Mouse (Mus musculus) 416B (cell line): ENCODE measurements around the gene BC030867.

ENCODE experiments used
- DNase-seq: peaks from one replicate; pipeline ENCODE4 v3.0.0; 2011; ENCODE audit warnings: low read depth

BC030867 gene

DNA sequence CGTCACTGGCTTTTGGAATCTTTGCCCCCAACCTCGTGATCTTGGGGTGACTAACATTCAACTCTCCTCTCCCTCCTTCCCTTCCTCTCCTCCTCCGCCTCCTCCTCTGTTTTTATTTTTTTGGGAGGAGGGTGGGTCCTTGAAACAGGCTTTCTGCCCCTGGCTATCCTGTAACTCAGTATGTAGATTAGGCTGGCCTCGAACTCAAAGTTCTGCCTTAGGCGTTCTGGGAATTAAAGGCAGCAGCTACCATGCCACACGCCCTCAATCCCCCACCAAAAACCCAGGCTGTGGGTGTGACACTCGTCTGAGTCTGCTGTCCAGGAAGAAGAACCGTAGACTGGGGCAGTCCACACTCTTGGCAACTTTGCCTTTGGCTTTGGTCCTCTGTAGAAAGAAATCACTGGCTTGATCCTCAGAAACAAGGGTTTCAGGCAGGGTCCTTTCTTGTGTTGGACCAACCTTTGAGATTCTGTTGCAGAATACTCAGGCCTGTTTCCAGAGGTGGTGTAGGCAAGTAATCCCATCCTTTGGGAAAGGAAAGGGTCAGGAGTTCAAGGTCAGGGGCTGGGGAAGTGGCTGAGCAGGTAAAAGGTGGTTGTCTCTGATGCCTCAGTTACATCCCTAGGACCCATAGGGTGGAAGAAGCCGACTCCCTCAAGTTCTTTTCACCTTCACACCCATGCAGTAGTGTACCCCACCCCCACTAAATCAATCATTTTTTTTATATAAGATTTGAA is 839 bp downstream of the BC030867 start:
- DNase-seq, result peak; percentile 38

DNA sequence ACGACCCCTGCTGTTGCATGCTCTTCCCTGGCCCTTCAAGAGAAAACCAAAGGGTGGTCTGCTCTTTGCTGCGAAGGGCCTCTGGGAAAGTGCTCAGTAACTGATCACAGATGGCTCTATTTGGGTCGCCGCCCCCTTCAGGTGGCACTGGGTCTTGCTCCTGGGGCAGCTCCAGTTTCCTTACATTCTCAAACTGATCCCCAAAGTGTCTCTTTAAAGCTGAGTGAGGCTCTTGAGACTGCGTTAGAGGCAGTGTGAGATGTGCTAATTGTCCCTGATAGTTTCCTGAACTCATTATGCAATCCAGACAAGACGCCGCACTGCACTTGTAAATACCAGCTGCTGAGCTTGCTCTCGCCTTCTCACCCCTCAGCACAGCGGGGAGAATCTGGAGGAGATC is 8.8 kb downstream of the BC030867 start:
- DNase-seq, result peak; percentile 17

DNA sequence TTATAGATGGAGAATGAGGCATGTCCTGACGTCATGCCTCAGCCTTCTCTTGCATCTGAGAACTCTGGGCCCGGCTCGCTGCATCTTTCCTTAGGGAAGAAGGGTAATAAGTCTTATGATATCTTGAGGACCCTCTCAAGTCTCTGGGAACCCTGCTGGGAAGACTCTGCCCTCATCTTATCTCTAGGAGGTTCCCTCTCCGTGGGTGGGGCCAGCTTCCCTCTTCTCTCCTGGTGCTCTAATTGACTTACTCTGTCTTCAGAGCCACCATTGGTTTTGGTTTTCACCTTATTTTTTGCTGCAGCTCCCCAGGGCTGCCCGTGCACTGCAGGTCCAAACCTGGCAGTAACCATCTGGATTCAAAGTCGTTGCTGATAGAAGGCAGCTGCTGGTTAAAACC is 9.4 kb downstream of the BC030867 start:
- DNase-seq, result no peak

DNA sequence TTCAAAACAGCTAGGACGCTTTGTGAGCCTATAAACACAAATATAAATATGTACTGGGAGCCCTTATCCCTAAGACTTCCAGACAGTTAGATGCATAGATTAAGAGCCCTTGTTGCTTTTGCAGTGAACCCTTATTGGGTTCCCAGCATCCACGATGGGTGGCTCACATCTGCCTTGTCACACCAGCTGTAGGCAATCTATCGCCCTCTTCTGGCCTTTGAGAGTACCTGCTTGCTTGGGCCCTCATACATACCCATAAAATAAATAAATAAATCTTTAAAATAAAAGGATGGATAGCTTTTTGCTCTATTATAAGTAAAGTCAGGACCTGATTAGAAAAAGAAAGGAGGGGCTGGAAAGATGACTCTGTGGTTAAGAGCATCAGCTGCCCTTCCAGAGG is 9.8 kb downstream of the BC030867 start:
- DNase-seq, result peak; percentile 49

DNA sequence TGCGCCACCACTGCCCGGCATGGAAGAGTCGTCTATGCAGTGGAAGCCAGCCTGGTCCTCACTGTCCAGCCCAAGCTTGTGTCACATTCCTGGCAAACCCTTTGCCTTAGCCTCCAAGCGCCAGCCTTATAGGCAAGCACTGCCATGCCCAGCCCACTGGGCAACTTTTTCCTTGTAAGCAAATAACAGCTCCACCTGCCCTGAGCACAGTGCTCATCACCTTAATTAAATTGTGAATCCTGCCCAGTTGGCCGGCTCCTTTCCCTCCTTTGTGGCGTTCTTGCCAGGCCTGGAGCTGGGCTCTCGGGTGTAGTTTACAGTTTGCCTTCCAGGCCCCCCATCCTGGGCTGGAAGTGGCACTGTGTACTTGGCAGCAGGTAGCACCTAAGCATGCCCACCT is 14.5 kb downstream of the BC030867 start:
- DNase-seq, result no peak

DNA sequence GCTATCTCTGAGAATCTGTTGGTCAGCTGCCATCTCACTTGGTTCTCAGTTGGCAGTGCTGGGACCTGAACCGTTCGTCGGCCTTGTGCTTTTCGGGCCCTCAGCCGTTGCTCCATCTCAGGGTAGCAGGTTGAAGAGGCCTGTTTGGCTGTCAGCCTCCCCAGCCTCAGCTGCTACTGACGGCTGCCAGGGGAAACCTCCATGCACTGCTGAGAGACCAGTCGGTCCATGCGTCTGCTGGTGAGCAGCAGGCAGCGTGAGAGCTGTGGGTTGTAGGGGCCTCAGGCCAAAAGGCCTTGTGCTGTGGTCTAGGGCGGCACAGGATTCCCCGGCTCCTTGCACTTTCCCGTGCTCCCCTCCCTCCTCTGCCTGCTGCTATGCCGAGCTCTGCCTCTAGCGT is 17.1 kb downstream of the BC030867 start:
- no peak for DNase-seq

DNA sequence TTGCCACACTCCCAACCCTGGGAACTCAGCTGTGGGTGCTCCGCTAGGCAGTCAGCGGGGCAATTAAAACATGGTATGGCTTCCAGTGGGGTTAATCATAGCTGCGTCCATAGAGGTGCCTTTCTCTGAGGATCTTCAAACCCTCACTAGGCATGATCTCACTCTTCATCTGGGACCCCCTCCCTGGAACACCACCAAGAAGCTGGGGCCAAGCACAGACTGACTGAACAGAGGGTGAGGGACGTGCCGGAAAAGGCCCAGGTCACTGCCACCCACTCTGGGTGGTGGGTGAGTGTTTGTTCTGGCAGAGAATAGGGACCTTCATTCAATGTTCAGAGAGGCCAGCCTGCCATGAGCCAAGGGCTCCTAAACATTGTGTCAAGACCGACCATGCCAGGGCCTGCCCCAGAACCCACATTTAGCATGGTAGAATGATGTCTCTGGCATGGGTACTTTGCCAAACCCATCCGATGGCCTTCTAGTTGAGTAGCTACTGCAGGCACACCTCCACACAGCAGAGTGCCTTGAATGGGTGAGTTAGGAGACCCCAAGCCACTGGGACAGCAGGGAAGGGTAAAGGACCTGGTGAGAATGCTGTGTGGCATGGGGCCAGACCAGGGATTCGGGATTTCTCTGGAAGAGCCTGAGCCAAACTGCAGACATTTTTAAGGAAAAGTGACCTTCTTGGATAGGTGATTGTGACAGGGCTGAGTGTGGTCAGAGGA is 18.1 kb downstream of the BC030867 start:
- no peak for DNase-seq

DNA sequence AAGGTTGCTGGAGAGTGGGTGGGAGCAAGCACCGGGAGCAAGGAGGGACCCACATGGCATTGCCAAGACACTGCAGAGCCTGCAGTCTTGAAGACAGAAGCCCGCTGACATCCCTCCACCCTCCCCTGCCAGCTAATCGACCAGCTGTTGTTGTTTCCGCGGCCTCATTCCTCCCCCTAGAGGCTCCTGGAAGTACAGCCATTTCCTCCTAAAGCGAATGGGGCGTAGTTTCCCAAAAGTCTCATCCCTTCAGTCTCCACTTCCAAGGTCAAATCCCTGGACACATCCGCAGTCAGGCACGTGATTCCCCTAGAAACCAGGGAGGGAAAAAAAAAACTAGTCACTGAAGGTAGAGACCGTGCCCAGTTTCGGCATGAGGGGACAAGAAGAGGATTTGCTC is 18.8 kb downstream of the BC030867 start:
- peak; percentile 78 for DNase-seq

DNA sequence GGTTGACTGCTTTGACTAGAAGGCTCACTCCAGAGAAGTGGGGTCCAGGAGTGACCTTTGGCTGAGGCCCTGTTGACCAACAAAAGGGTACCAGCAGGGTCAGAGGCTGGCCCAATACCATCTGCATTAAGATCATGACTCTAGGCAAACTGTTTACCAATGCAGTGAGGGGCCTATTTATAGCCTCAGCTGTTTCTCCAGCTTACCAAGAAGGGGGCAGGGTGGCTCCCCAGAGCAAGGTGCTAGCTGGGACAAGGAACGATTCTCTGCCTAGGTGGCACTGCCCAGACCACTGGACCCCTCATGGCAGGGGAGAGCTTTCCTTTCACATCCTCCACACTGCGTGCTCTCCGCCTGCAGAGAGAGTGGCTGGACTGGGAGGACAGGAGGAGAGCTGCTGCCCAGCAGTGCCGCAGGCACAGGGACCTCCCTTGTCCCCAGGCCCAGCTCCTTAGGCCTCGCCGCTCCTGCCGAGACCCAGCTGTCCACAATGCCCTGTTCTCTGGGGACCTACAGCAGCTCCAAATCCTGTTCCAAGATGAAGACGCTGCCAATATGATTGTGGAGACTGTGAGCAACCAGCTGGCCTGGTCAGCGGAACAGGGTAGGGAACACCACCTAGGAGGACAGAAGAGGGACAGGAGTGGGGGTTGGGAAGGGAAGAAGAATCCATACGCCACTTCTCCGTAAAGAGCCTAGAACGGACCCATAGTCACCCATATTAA is 20.0 kb downstream of the BC030867 start, which contains the start of gene Asb16:
Gene Asb16, plus strand, starts transcription at position 224 of the 725 bp plus-strand sequence.
- no peak for DNase-seq

DNA sequence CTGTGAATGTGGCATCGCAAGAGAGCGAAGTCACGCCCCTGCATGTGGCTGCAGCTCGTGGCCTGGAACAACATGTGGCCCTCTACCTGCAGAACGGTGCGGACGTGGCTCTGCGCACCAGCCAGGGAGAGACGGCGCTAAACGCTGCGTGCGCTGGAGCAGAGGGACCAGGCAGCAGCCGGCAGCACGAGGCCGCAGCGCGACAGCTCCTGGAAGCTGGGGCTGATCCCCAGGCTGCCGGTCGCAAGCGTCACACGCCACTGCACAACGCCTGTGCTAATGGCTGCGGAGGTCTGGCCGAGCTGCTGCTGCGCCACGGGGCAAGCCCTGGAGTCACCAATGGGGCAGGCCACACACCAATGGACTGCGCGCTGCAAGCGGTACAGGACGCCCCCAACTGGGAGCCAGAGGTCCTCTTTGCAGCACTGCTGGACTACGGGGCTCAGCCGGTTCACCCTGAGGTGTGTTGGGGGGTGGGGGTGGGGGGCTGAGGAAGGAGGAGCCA is 27.8 kb downstream of the BC030867 start:
- DNase-seq, result no peak

DNA sequence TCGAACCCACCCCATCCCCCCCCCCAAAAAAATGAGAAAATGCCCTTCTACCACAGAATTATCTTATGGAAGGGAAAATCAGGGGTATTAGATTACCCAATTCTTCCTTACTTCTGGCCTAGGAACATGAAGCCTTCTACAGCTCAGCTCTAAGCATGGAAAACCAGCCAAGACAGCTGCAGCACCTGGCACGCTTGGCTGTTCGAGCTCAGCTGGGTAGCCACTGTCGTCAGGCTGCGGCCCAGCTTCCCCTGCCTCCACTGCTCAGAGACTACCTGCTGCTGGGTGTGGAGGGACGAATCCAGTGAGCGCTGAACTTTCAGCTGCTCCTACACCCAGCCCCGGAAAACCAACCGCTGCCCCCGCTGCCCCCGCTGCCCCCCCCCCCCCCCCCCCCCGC is 29.1 kb downstream of the BC030867 start:
- DNase-seq, result no peak

DNA sequence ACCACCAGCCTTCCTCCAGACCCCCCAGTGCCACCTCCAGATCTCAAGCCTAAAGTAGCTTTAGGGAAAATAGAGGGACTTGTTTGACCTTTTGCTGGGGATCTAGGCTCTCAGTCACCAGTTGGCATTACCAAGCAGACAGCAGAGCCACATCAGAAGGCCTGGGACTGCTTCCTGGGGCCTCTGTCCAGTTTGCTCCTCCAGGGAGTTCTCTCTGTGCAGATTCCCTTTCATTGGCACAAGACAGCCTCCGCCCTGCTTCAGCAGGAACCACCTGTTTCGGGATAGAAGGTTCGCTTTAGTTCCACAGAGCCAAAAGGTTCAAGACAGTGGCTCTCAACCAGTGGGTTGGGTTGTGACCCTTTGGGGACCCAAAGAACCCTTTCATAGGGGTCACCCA is 30.9 kb downstream of the BC030867 start:
- no peak for DNase-seq

DNA sequence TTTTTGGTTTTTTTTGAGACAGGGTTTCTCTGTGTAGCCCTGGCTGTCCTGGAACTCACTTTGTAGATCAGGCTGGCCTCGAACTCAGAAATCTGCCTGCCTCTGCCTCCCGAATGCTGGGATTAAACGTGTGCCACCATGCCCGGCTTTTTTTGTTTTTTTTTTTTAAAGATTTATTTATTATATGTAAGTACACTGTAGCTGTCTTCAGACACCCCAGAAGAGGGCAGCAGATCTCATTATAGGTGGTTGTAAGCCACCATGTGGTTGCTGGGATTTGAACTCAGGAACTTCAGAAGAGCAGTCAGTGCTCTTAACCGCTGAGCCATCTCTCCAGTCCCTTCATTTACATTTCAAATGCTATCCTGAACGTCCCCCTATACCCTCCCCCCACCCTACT is 31.6 kb downstream of the BC030867 start:
- peak; percentile 34 for DNase-seq

DNA sequence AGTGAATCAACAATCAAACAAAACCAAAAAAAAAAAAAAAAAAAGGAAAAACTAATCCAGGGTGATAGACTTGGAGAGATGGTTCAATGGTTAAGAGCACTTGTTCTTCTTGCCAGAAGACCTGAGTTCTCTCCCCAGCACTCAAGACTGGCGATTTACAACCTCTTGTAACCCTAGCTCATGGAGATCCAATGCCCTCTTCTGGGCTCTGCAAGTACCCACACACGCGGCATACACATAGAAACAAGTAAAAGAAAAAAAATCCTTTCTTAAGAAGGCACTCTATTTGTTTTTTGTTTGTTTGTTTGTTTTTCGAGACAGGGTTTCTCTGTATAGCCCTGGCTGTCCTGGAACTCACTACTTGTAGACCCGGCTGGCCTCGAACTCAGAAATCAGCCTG is 35.2 kb downstream of the BC030867 start:
- DNase-seq, result peak; percentile 80

DNA sequence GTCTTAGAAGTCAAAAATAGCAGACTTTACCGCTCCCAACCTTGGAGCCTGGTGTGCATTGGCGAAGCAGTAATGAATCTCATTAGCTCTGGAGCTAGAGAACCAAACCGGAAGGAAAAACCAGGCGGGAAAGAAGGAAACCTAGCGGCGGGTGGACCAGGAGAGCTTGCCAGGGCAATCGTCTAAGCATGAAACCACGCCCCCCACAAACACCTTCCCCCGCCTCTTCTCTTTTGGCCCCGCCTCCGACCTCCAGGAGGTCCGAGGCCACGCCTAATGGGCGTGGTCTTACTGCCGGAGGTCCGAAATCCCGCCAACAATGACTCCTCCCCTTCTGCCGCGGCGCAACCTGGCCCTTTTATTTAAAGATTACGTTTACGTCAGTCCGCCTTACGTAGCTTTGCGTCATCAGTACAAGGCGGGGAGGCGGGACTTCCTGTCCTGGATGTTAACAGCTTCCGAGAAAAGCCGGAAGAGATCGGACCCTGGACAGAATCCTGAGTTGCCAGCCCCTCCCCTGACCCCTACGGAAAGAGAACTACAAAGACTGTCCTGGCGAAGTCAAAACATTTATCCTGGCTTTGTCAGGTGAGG is 35.9 kb downstream of the BC030867 start, which contains the start of gene Tmub2:
Gene Tmub2, plus strand, starts transcription at position 431 of the 594 bp plus-strand sequence.
- DNase-seq, result peak; percentile 100

DNA sequence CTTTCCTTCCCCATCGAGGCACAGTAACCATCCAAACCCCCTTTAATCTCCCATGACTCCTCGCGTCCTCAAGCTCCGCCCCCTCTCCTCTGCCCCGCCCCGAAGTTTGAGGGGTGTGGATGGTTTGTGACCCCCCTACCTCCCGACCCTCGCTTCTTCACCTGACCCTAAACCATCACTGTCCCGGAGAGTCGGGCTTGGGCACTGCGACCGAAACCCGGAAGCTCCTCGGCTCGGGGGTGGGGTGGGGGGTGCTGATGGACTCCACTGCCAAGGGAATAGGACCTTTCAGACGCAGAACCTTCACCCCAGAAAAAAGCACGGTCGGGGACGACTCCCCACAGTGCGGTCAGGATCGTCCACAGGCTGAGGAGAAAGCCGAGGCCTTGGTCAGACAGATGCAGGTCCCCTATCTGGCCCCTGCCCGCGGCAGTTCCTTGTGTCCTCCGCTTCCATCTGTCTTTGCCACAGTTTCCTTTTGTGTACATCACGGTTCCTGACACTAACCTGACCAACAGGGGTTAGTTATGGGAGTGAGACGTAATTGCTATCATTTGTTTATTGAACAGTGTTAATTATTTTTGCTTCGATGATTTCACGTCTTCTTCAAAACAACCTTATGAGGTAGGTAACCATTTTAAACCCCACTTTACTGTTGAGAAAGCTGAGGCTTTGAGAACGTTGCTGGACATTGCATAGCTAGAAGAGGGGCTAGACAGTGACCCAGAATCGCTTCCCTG is 36.6 kb downstream of the BC030867 start:
- DNase-seq, result no peak

DNA sequence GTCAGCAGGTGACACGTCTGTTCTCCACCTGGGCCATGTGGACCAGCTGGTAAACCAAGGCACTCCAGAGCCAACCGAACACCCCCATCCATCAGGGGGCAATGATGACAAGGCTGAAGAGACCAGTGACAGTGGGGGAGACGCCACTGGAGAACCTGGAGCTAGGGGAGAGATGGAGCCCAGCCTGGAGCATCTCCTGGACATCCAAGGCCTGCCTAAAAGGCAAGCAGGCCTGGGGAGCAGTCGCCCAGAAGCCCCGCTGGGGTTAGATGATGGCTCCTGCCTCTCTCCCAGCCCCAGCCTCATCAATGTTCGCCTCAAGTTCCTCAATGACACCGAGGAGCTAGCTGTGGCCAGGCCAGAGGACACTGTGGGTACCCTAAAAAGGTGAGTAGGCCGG is 38.8 kb downstream of the BC030867 start:
- no peak for DNase-seq

DNA sequence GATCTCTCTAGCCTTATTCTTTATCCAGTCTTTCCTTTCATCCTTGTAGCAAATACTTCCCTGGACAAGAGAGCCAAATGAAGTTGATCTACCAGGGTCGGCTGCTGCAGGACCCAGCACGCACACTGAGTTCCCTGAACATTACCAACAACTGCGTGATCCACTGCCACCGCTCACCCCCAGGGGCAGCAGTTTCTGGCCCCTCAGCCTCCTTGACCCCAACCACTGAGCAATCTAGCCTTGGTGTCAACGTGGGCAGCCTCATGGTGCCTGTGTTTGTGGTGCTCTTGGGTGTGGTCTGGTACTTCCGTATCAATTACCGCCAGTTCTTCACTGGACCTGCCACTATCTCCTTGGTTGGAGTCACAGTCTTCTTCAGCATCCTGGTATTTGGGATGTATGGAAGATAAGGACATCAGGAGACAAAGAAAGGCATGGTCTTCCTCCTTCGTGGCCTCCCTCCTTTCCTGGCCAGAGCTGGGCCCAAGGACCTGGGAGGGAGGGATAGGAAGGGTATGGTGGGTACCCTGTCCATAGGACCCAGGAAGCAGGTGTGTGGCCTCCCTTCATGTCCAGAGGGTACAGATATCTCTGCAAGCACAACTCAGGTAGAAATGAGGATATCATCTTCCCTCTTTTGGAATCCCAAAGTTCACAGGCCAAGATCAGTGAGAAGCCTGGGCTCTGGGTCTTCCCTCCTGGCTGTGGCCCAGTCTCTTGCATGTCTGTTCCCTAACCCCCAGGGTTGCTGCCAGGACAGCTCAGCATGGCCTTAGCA is 39.5 kb downstream of the BC030867 start:
- DNase-seq, result no peak

DNA sequence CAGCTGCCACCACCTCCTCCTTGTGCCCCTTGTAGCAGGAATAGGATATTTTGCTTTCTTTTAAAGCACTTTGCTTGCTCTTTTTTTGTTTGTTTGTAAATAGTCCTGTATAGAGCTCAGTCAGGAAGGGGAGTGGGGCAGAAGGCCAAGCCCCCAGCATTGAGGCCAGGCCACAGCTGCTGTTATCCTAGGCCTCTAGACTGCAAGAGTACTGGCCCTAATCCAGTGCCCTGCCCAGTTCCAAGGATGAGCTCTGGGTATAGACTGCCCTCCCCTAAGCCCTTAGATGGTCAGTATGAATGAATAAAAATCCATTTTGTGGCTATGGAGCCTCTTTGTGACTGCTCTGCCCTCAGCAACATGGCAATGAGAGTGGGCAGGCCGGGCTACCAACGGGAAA is 40.2 kb downstream of the BC030867 start:
- no peak for DNase-seq

DNA sequence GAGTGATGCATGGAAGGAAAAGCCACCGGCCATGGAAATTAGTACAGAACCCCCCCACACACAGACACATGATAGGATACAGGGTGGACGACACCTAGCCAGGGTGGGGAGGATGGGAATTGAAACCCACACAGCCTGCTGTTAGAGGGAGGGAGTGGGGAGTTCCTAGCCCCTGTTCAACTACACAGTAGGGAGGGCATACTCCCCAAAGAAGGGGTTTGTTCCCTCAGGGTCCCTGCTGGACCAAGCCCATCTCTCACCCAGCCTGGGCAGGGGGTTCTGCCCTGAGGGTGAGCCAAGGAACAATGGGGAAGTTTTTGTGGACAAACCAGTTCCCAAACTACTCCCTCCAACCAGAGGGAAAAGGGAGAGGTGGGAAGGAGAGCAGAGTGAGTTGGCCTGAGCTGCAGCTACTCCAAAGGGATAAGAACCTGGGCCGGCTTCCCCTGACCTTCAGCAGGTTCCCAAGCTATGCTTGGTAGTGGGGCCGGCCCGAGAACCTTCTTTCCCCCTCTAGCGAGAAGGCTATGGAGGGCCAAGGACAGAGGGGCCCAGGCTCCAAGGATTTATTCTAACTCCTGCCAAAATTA is 40.9 kb downstream of the BC030867 start:
- no peak for DNase-seq
